Mouse (Mus musculus): ENCODE results near the gene Ndel1. TPM values are rescaled to one million over a fixed set of nuclear protein-coding genes. Genes with fewer than 3 reads are reported as not detected.
A peak's percentile ranks its signal among the peaks of the same experiment; 100 is the strongest.

Ndel1 gene
- polyA plus RNA-seq, 1 experiment from 2014 or later, result 79.4 TPM

DNA sequence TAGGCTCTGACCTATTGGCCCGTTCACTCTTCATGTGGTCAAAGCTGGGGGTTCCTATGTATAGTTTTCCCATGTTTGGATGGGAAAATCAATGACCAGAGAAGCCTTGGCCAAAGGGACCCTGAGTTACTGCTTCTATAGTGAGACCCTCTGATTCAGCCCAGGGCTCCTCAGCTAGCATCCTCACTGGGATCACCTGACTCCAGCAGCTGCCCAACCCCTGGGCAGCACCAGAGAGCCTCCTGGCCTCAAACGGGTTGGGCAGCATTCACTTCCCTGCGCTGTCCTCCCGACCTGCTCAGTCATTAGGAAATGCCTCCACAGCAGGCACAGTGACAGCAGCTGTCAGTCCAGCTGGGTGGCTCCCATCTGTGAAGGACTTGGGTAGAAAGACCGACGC is 16.6 kb upstream of the Ndel1 start, which contains the start of gene Rnf222:
Rnf222 (plus strand) TSS at position 301 of the 400 bp plus-strand sequence.
- no peak for ATAC-seq (replicated peaks; ENCODE audit: extremely low read depth, insufficient read depth, low FRiP score)
- H3K9me3 ChIP-seq (replicated peaks; ENCODE audit: control insufficient read depth, low read length), result no peaks in the 10 kb centered on the region
- H3K4me1 ChIP-seq (ENCODE audit: control insufficient read depth, insufficient read depth, low read length), result no peaks in the 10 kb centered on the region
- H3K27me3 ChIP-seq (ENCODE audit: control insufficient read depth, insufficient read depth, low read length), result no peaks in the 10 kb centered on the region
- H3K9ac ChIP-seq (ENCODE audit: low read length), result no peak within 1 kb of the TSS
- H3K4me2 ChIP-seq (ENCODE audit: low read depth, low read length), result no peak within 1 kb of the TSS
- H3K36me3 ChIP-seq (ENCODE audit: control insufficient read depth, insufficient read depth), result no peaks in the 10 kb centered on the region
- WGBS, result 28% methylated on average over 6 of the region's 6 CpGs
- H3K27ac ChIP-seq (ENCODE audit: low read length), result no peak within 1 kb of the TSS
- no peak within 1 kb of the TSS for H3K4me3 ChIP-seq (ENCODE audit: low read length)

DNA sequence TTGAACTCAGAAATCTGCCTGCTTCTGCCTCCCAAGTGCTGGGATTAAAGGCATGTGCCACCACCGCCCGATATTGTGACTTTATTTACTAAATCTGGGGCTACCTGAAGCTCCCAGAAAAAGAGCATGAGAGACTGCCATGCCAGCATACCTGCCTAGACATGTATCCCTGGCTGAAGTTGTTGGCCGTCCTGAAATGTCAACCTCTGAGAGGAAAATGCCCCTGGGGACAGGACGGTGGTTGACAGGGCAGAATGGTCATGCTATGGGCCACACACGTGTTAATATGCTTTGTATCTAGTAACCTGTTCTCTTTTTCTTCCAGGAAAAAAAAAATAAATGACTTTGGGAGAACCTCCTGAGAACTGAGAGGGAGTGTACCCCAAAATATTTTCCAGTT is 14.4 kb upstream of the Ndel1 start:
- 73% methylated on average over 5 of the region's 5 CpGs for WGBS
- Histone ChIP-seq H3K4me2 (ENCODE audit: low read depth, low read length) (no peak overlapping the region), H3K4me3 (ENCODE audit: low read length) (no peak overlapping the region), H3K4me1 (ENCODE audit: control insufficient read depth, insufficient read depth, low read length) (no peaks in the 10 kb centered on the region), H3K9me3 (replicated peaks; ENCODE audit: control insufficient read depth, low read length) (no peaks in the 10 kb centered on the region), H3K27me3 (ENCODE audit: control insufficient read depth, insufficient read depth, low read length) (no peaks in the 10 kb centered on the region), H3K27ac (ENCODE audit: low read length) (no peak overlapping the region), H3K9ac (ENCODE audit: low read length) (no peak overlapping the region), H3K36me3 (ENCODE audit: control insufficient read depth, insufficient read depth) (no peaks in the 10 kb centered on the region)
- ATAC-seq (replicated peaks; ENCODE audit: extremely low read depth, insufficient read depth, low FRiP score), result no peak

- H3K27me3 ChIP-seq (ENCODE audit: control insufficient read depth, insufficient read depth, low read length), result no peaks in the 10 kb centered on the region
- H3K4me2 ChIP-seq (ENCODE audit: low read depth, low read length), result no peak overlapping the region
- no peak overlapping the region for H3K4me3 ChIP-seq (ENCODE audit: low read length)
- H3K36me3 ChIP-seq (ENCODE audit: control insufficient read depth, insufficient read depth), result no peaks in the 10 kb centered on the region
- 63% methylated on average over 5 of the region's 5 CpGs for WGBS
- no peaks in the 10 kb centered on the region for H3K9me3 ChIP-seq (replicated peaks; ENCODE audit: control insufficient read depth, low read length)
- H3K4me1 ChIP-seq (ENCODE audit: control insufficient read depth, insufficient read depth, low read length), result no peaks in the 10 kb centered on the region
- no peak overlapping the region for H3K9ac ChIP-seq (ENCODE audit: low read length)
- ATAC-seq (replicated peaks; ENCODE audit: extremely low read depth, insufficient read depth, low FRiP score), result no peak
- H3K27ac ChIP-seq (ENCODE audit: low read length), result no peak overlapping the region
Measured at GRCm38 (mm10) chr11:68884368-68884767, 12.7 kb upstream of the Ndel1 start.

GRCm38 (mm10) chr11:68883843-68884242 is 12.2 kb upstream of the Ndel1 start:
- Histone ChIP-seq H3K36me3 (ENCODE audit: control insufficient read depth, insufficient read depth) (no peaks in the 10 kb centered on the region), H3K4me1 (ENCODE audit: control insufficient read depth, insufficient read depth, low read length) (no peaks in the 10 kb centered on the region), H3K4me3 (ENCODE audit: low read length) (no peak overlapping the region), H3K9ac (ENCODE audit: low read length) (no peak overlapping the region), H3K27ac (ENCODE audit: low read length) (no peak overlapping the region), H3K9me3 (replicated peaks; ENCODE audit: control insufficient read depth, low read length) (no peaks in the 10 kb centered on the region), H3K27me3 (ENCODE audit: control insufficient read depth, insufficient read depth, low read length) (no peaks in the 10 kb centered on the region), H3K4me2 (ENCODE audit: low read depth, low read length) (no peak overlapping the region)
- 70% methylated on average over 2 of the region's 2 CpGs for WGBS
- ATAC-seq (replicated peaks; ENCODE audit: extremely low read depth, insufficient read depth, low FRiP score), result no peak

GRCm38 (mm10) chr11:68882107-68882506 is 10.4 kb upstream of the Ndel1 start:
- Histone ChIP-seq H3K9ac (ENCODE audit: low read length) (no peak overlapping the region), H3K4me2 (ENCODE audit: low read depth, low read length) (no peak overlapping the region), H3K9me3 (replicated peaks; ENCODE audit: control insufficient read depth, low read length) (no peaks in the 10 kb centered on the region), H3K27me3 (ENCODE audit: control insufficient read depth, insufficient read depth, low read length) (no peaks in the 10 kb centered on the region), H3K4me1 (ENCODE audit: control insufficient read depth, insufficient read depth, low read length) (no peaks in the 10 kb centered on the region), H3K36me3 (ENCODE audit: control insufficient read depth, insufficient read depth) (no peaks in the 10 kb centered on the region), H3K4me3 (ENCODE audit: low read length) (no peak overlapping the region), H3K27ac (ENCODE audit: low read length) (no peak overlapping the region)
- 19% methylated on average over 14 of the region's 14 CpGs for WGBS
- ATAC-seq (replicated peaks; ENCODE audit: extremely low read depth, insufficient read depth, low FRiP score), result no peak

GRCm38 (mm10) chr11:68878811-68879210 is 7.2 kb upstream of the Ndel1 start:
- no peaks in the 10 kb centered on the region for H3K9me3 ChIP-seq (replicated peaks; ENCODE audit: control insufficient read depth, low read length)
- no peaks in the 10 kb centered on the region for H3K4me1 ChIP-seq (ENCODE audit: control insufficient read depth, insufficient read depth, low read length)
- no peak overlapping the region for H3K9ac ChIP-seq (ENCODE audit: low read length)
- no peaks in the 10 kb centered on the region for H3K27me3 ChIP-seq (ENCODE audit: control insufficient read depth, insufficient read depth, low read length)
- WGBS, result 82% methylated on average over 5 of the region's 5 CpGs
- no peak for ATAC-seq (replicated peaks; ENCODE audit: extremely low read depth, insufficient read depth, low FRiP score)
- no peak overlapping the region for H3K4me2 ChIP-seq (ENCODE audit: low read depth, low read length)
- H3K4me3 ChIP-seq (ENCODE audit: low read length), result no peak overlapping the region
- no peak overlapping the region for H3K27ac ChIP-seq (ENCODE audit: low read length)
- H3K36me3 ChIP-seq (ENCODE audit: control insufficient read depth, insufficient read depth), result no peaks in the 10 kb centered on the region

GRCm38 (mm10) chr11:68874841-68875240 is 3.2 kb upstream of the Ndel1 start:
- peak; percentile 49; the same call in 1 of the 2 replicates for ATAC-seq (replicated peaks; ENCODE audit: extremely low read depth, insufficient read depth, low FRiP score)
- H3K4me2 ChIP-seq (ENCODE audit: low read depth, low read length), result no peak overlapping the region
- H3K9me3 ChIP-seq (replicated peaks; ENCODE audit: control insufficient read depth, low read length), result no peaks in the 10 kb centered on the region
- H3K27me3 ChIP-seq (ENCODE audit: control insufficient read depth, insufficient read depth, low read length), result no peaks in the 10 kb centered on the region
- H3K9ac ChIP-seq (ENCODE audit: low read length), result no peak overlapping the region
- WGBS, result 0% methylated on average over 2 of the region's 2 CpGs
- no peak overlapping the region for H3K4me3 ChIP-seq (ENCODE audit: low read length)
- no peak overlapping the region for H3K27ac ChIP-seq (ENCODE audit: low read length)
- no peaks in the 10 kb centered on the region for H3K36me3 ChIP-seq (ENCODE audit: control insufficient read depth, insufficient read depth)
- 0 out of 2 replicates have a peak, but pooled peaks cover 3% of the 10 kb centered on the region for H3K4me1 ChIP-seq (ENCODE audit: control insufficient read depth, insufficient read depth, low read length)

DNA sequence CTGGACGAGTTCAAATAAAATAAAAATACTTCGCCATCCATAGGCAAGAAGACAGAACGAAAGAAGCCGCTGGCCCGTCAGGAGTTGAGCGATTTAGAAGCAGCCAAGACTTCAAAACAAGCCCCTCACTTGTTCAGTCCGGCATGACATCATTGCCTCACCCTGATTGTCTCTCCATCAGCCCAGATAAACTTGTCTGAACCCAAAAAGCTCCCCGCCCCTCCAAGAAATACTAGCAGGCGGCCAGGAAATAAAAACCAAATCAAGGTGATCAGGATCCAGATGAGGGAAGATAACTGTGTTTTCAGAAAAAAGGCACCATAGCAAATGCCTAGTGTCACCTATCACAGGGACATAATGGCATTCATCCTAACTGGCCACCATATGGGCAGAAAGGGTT is 381 bp downstream of the Ndel1 start:
- no peak for ATAC-seq (replicated peaks; ENCODE audit: extremely low read depth, insufficient read depth, low FRiP score)
- Histone ChIP-seq H3K36me3 (ENCODE audit: control insufficient read depth, insufficient read depth) (no peaks in the 10 kb centered on the region), H3K4me3 (ENCODE audit: low read length) (no peak overlapping the region), H3K27me3 (ENCODE audit: control insufficient read depth, insufficient read depth, low read length) (no peaks in the 10 kb centered on the region), H3K9ac (ENCODE audit: low read length) (no peak overlapping the region), H3K27ac (ENCODE audit: low read length) (no peak overlapping the region), H3K9me3 (replicated peaks; ENCODE audit: control insufficient read depth, low read length) (no peaks in the 10 kb centered on the region), H3K4me1 (ENCODE audit: control insufficient read depth, insufficient read depth, low read length) (peaks cover 3% of the 10 kb centered on the region; the same call in 1 of the 2 replicates), H3K4me2 (ENCODE audit: low read depth, low read length) (no peak overlapping the region)
- WGBS, result 65% methylated on average over 9 of the region's 9 CpGs

- Histone ChIP-seq H3K27me3 (ENCODE audit: control insufficient read depth, insufficient read depth, low read length) (no peaks in the 10 kb centered on the region), H3K4me3 (ENCODE audit: low read length) (no peak overlapping the region), H3K9ac (ENCODE audit: low read length) (no peak overlapping the region), H3K27ac (ENCODE audit: low read length) (peak overlapping the region; percentile 74), H3K4me2 (ENCODE audit: low read depth, low read length) (peak overlapping the region; percentile 26; the same call in 1 of the 2 replicates), H3K4me1 (ENCODE audit: control insufficient read depth, insufficient read depth, low read length) (peaks cover 22% of the 10 kb centered on the region), H3K9me3 (replicated peaks; ENCODE audit: control insufficient read depth, low read length) (no peaks in the 10 kb centered on the region), H3K36me3 (ENCODE audit: control insufficient read depth, insufficient read depth) (no peaks in the 10 kb centered on the region)
- ATAC-seq (replicated peaks; ENCODE audit: extremely low read depth, insufficient read depth, low FRiP score), result peak; percentile 78
- WGBS, result 11% methylated on average over 9 of the region's 9 CpGs
Measured at GRCm38 (mm10) chr11:68864544-68865189, 7.0 kb downstream of the Ndel1 start.

Data from heart, embryonic 16.5 days (tissue).